Mouse (Mus musculus) lung, adult 18-20 months (tissue): Measurements from ENCODE around the gene Pgm3.

ENCODE experiments used
- DNase-seq, 2 experiments: peaks; one replicate each; pipeline ENCODE4 v3.0.0; 2022; ENCODE audit warnings: mixed read lengths in 2 of 2

The Pgm3 gene

DNA sequence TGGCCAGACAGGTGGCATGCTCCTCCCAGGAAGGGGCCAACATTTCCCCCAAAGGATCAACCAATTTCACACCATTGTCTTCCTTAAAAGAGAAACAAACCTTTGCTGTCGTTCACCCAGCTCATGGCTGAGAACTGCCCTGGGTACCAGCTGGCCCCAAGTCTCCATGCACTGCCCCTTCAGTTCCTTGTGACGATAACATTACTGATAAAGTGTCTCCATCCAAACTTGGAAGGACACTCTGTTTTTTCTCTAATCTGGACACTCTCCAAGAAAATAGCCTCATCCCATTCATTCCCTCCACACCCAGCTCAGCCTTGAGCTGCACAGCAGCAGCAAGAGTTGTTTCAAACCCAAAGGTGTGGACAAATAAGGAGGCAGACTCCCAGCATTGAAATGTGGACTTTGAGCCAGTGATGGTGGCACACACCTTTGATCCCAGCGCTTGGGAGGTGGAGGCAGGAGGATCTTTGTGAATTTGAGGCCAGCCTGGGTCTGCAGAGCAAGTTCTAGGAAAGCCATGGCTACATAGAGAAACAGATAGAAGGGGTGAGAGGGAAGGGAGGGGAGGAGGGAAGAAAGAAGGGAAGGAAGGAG, 2.2 kb downstream of the Pgm3 start:
- peak in 1 of 2 experiments; percentile 9 for DNase-seq

DNA sequence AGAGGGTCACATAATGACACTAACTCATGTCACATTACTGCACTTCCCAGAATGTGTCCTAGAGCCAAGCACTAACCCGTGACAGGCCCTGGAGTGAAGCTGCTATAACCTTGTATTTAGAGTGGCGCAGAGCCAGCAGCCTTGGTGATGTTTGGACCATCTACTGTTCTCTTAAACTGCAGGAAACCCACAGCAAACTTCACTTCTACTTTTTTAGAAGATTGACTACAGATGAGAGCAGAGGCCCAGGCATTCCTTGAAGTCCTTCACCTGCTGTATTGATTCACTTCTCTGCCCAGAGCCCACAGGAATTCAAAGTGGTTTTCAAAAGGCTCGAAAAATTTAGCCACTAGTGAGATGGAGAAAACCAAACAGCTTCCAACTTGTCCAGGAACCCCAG, 11.1 kb downstream of the Pgm3 start:
- peak; percentile 33 to 40 for DNase-seq

- no peak for DNase-seq
Measured at GRCm38 (mm10) chr9:86554641-86555040, 17.0 kb downstream of the Pgm3 start.

- no peak for DNase-seq
Measured at GRCm38 (mm10) chr9:86553886-86554285, 17.8 kb downstream of the Pgm3 start.

GRCm38 (mm10) chr9:86550717-86551116, 20.9 kb downstream of the Pgm3 start:
- DNase-seq: no peak

DNA sequence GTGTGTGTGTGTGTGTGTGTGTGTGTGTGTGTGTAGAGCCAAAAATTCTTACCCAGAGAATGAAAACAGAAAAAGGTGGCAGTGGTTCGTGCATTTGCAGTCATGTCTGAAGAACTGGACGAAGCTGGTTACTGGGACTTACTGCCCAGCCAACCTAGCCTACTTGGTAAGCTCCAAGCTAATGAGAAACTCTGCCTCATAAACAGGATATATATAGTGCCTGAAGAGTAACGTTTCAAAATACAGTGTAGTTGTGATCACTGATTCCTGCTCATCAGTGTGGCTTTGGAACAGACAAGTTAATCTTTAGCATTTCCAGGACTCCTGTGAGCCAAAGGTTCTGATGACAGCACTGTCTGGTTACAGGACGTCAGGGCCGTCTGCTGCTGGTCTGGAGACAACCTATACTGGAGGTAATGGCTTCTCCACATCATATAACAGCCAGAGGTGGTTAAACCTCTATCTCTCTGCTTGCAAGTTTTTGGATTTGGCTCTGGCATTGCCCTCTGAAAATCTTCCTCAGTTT, 21.9 kb downstream of the Pgm3 start:
- DNase-seq: no peak

DNA sequence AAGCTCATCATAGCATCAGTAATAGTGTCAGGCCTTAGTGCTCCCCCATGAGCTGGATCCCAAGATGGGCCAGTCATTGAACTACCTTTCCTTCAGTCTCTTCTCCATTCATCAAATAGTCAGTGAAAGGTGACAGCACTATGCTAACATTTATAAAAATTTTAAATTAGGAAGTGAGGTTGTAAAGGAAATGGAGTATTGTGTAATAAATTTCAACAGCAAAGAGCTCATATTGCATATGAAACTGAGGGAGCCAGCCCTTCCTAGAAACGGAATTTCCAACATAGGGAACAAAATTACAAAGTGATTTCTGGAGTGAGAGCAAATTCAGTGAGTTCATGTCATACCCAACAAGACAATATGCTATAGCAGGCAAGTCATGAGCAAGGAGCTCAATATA, 27.1 kb downstream of the Pgm3 start:
- no peak for DNase-seq

DNA sequence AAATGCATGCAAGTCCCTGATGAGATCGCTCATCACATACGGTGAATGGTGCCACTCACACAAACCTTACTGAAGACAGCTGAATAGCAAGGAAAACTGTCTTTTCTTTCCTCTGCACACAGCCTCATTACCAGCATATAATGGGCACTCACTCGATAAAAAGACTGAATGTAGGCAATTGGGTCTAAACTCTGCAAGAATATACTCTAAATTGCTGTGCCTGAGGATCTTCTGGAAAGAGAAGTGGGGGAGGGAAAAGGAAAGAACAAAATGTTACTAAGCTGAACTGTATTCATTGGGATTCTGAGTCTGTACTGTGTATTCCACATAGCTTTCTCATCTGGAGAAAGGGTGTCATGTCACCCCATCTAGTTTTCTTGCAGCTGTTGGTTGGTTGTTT, 28.2 kb downstream of the Pgm3 start:
- DNase-seq: no peak

DNA sequence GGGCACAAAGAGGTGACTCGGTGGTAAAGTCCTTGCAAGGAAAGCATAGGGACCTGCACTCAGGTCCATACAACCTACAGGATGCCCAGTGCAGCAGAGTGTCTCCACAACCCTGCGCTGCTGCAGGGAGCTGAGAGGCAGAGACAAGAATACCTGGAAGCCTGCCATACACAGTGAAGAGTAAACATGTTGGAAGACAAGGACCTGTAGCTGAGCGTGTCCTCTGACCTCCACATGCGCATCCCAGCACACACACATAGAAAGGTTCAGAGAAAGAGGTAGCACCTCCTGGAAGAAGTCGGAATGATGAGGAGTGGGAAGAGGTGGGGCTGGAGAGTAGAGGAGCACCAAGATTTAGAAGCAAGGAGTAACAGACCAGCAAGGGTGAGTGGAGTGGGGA, 37.6 kb downstream of the Pgm3 start:
- DNase-seq: no peak

DNA sequence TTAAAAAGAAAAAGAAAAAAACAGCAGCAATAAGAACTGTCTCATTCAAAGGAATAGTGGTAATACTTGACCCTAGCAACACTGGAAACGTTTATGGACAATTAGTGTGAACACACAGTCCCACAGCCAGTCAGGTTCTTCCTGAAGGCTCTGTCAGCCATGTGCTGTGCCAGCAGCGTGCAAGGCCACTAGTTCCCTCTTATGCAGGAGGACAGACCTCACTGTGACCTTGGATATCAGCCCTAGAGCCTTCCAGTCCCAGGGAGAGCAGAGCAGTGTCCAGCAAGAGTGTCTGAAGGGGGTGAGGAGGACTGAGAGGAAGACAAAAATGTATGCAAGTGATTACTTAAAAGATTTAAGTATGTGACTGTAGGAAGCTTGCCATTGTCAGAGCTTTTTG, 46.0 kb downstream of the Pgm3 start:
- no peak for DNase-seq

- no peak for DNase-seq
Measured at GRCm38 (mm10) chr9:86522335-86522734, 49.3 kb downstream of the Pgm3 start.

DNA sequence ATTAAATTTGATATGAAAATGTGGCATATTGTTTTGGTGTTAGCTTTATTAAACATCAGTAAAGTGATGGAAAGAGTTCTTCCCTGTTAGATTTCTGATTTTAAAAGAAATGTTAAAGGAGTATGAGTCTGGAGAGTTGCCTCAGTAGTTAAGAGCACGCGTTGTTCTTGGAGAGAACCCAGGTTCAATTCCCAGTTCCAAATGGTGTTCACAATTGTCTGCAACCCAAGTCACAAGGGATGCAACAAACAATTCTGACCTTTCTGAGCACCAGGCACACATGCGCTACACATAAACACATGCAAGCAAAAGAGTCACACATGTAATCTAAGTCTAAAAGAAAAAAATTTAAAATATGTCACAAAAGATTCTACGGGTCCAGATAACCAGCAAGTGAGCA, 56.8 kb downstream of the Pgm3 start:
- no peak for DNase-seq

- DNase-seq: no peak
Measured at GRCm38 (mm10) chr9:86514390-86514789, 57.3 kb downstream of the Pgm3 start.

- no peak for DNase-seq
Measured at GRCm38 (mm10) chr9:86513733-86514132, 57.9 kb downstream of the Pgm3 start.

DNA sequence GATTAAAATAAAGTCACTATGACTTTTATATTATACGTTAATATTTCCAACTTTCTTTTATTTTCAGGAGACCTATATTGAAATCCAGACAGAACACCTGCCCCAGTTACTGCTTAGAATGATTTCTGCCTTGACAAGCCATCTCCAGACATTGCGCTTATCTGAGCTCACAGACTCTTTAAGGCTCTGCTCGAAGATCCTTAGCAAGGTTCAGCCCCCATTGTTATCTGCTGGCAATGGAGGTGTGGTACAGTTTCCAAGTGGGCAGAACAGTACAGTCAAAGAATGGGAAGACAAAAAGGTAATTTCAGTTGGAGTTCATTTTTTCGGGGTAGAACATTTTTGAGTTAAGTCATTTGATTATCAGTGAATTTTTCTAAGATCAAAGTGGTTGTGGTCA, 64.2 kb downstream of the Pgm3 start:
- DNase-seq: no peak
